Mouse (Mus musculus) heart, adult 2 months (tissue): ENCODE measurements around the gene Mblac2.

Experiments
- CTCF ChIP-seq: fragments of 200-600 bp; IDR thresholded peaks from 2 replicates; pipeline ENCODE4 v1.8.1; 2022; ENCODE audit warnings: antibody characterized with exemption, mild to moderate bottlenecking, moderate library complexity
- EP300 ChIP-seq: fragments of 200-500 bp; IDR thresholded peaks from 2 replicates; pipeline ENCODE4 v1.6.1; 2011; ENCODE audit warnings: low read depth, low read length, control low read depth; ENCODE audit not compliant: insufficient read depth
- POLR2A ChIP-seq: fragments of 200-500 bp; IDR thresholded peaks from 2 replicates; pipeline ENCODE4 v1.6.1; 2011; ENCODE audit warnings: mild to moderate bottlenecking, low read depth, low read length, control low read depth; ENCODE audit not compliant: insufficient read depth

DNA sequence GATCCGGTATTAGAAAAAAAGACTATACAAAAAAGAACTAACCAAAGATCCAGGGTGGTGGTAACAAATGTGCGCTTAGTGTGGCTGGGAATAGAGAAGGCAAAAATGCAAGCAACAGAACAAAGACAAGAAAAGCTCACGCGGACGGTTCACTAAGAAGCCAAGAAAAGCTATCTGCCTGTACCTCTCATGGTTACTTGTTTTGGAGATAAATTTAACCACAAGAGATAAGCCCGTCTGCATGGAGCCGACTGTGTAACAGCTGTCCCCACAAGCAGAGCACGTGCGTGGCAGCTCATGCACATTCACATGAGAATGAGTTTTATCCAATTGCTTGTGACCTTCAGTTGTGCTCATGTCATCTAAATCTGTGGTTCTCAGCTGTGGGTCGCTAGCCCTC, 20.7 kb upstream of the Mblac2 start:
- TF ChIP-seq CTCF (no peak), EP300 (no peak), POLR2A (no peak)
